Mouse (Mus musculus): ENCODE results near the gene Zfp185.

- TF ChIP-seq EP300 (IDR thresholded peaks at IDR 0.05) (no peak), CTCF (IDR thresholded peaks at IDR 0.05) (no peak; the same call in 1 of the 2 replicates)
These were observed at the start of gene Zfp185 for GRCm38 (mm10) chrX:72986841-72987519.

All from lung, postnatal 0 days (tissue).